Mouse (Mus musculus) CH12.LX (cell line): ENCODE measurements around the gene Spg11. TPM values are rescaled to one million over a fixed set of nuclear protein-coding genes. Genes with fewer than 3 reads are reported as not detected.

Experiments used
- DNase-seq: peaks from one replicate; pipeline ENCODE4 v3.0.0-alpha.2; 2013; ENCODE audit errors: extremely low read depth
- H3K27ac ChIP-seq: 2 replicates; pipeline ENCODE4 v1.5.1; 2012; ENCODE audit warnings: low read depth, mild to moderate bottlenecking, control low read depth, moderate library complexity; ENCODE audit not compliant: insufficient read depth
- H3K27me3 ChIP-seq: replicated peaks from 2 replicates; pipeline ENCODE3; 2012; ENCODE audit warnings: inconsistent platforms
- H3K36me3 ChIP-seq, 2 experiments: replicated peaks in 1 of 2; 2 replicates each; pipeline versions ENCODE3 to v1.6.1; 2012; ENCODE audit warnings: inconsistent platforms in 1 of 2, low read length in 1 of 2, mild to moderate bottlenecking in 1 of 2, mixed read lengths in 1 of 2, moderate library complexity in 1 of 2; ENCODE audit not compliant: control insufficient read depth in 1 of 2, insufficient read depth in 1 of 2
- H3K4me1 ChIP-seq, 2 experiments: 2 replicates each; pipeline ENCODE4 v1.6.1; 2012; ENCODE audit warnings: inconsistent platforms in 1 of 2, moderate library complexity in 1 of 2; ENCODE audit not compliant: insufficient read depth in 2 of 2, control insufficient read depth in 1 of 2
- H3K4me2 ChIP-seq: 2 replicates; pipeline ENCODE4 v1.6.1; 2012; ENCODE audit warnings: low read depth, mild to moderate bottlenecking, control low read depth; ENCODE audit not compliant: poor library complexity, insufficient read depth, severe bottlenecking
- H3K4me3 ChIP-seq, 3 experiments: fragments of 150-350 bp in 1 of 3; sonication (generic) in 1 of 3; replicated peaks in 1 of 3; 2 replicates each; pipeline versions ENCODE3 to v1.5.1; 2011 to 2012; ENCODE audit warnings: low read depth in 2 of 3, low read length in 2 of 3, mild to moderate bottlenecking in 2 of 3, moderate library complexity in 2 of 3, control low read depth in 1 of 3, improper control_type of control experiment in 1 of 3, inconsistent platforms in 1 of 3, mixed read lengths in 1 of 3; ENCODE audit not compliant: poor library complexity in 1 of 3
- H3K79me2 ChIP-seq: replicated peaks from 2 replicates; pipeline ENCODE4 v1.6.1; 2012; ENCODE audit warnings: mild to moderate bottlenecking, moderate library complexity; ENCODE audit not compliant: control insufficient read depth, poor library complexity, insufficient read depth, severe bottlenecking; ENCODE audit errors: extremely low read depth
- H3K9ac ChIP-seq: 2 replicates; pipeline ENCODE4 v1.6.1; 2012; ENCODE audit warnings: low read depth, mild to moderate bottlenecking, control low read depth, moderate library complexity; ENCODE audit not compliant: insufficient read depth
- H3K9me3 ChIP-seq: replicated peaks from 2 replicates; pipeline ENCODE3; 2012; ENCODE audit warnings: low read length, inconsistent platforms, mixed read lengths
- E2F4 ChIP-seq: IDR thresholded peaks from 2 replicates; pipeline ENCODE4 v1.6.1; 2011; ENCODE audit warnings: low read depth, low read length, improper control_type of control experiment; ENCODE audit not compliant: insufficient replicate concordance
- GABPA ChIP-seq: IDR thresholded peaks from 2 replicates; pipeline ENCODE4 v1.6.1; 2012; ENCODE audit warnings: low read depth, low read length, improper control_type of control experiment, inconsistent platforms; ENCODE audit not compliant: insufficient replicate concordance
- HCFC1 ChIP-seq: IDR thresholded peaks from 2 replicates; pipeline ENCODE4 v1.6.1; 2012; ENCODE audit warnings: low read depth, mild to moderate bottlenecking, inconsistent platforms, low read length, improper control_type of control experiment
- IRF4 ChIP-seq: IDR thresholded peaks from 2 replicates; pipeline ENCODE4 v1.6.1; 2014; ENCODE audit warnings: low read depth, mild to moderate bottlenecking, inconsistent platforms, low read length, improper control_type of control experiment
- JUND ChIP-seq: conservative IDR thresholded peaks from 2 replicates; pipeline ENCODE4 v1.6.1; 2011; ENCODE audit warnings: low read depth, low read length, improper control_type of control experiment
- KAT2A ChIP-seq: IDR thresholded peaks from 2 replicates; pipeline ENCODE4 v1.6.1; 2012; ENCODE audit warnings: low read length, improper control_type of control experiment, inconsistent platforms; ENCODE audit not compliant: insufficient replicate concordance
- MAFK ChIP-seq: IDR thresholded peaks from 2 replicates; pipeline ENCODE4 v1.6.1; 2011; ENCODE audit warnings: low read length, improper control_type of control experiment; ENCODE audit not compliant: insufficient replicate concordance
- MYC ChIP-seq: IDR thresholded peaks from 2 replicates; pipeline ENCODE4 v1.6.1; 2011; ENCODE audit warnings: low read depth, mild to moderate bottlenecking, improper control_type of control experiment, low read length
- NELFE ChIP-seq: IDR thresholded peaks from 2 replicates; pipeline ENCODE4 v1.6.1; 2011; ENCODE audit warnings: low read depth, low read length, improper control_type of control experiment
- PAX5 ChIP-seq: IDR thresholded peaks from 2 replicates; pipeline ENCODE4 v1.6.1; 2012; ENCODE audit warnings: low read length, inconsistent platforms, mixed read lengths
- SMC3 ChIP-seq: IDR thresholded peaks from 2 replicates; pipeline ENCODE4 v1.6.1; 2011; ENCODE audit warnings: low read depth, low read length, improper control_type of control experiment
- TBP ChIP-seq: conservative IDR thresholded peaks from 2 replicates; pipeline ENCODE4 v1.6.1; 2011; ENCODE audit warnings: low read depth, low read length, improper control_type of control experiment
- UBTF ChIP-seq: IDR thresholded peaks from 2 replicates; pipeline ENCODE4 v1.6.1; 2012; ENCODE audit warnings: low read depth, mild to moderate bottlenecking, inconsistent platforms, low read length, improper control_type of control experiment, moderate library complexity
- ZC3H11A ChIP-seq: IDR thresholded peaks from 2 replicates; pipeline ENCODE4 v1.6.1; 2012; ENCODE audit warnings: low read depth, mild to moderate bottlenecking, inconsistent platforms, low read length, improper control_type of control experiment
- ZNF384 ChIP-seq: IDR thresholded peaks from 2 replicates; pipeline ENCODE4 v1.6.1; 2012; ENCODE audit warnings: low read depth, low read length, improper control_type of control experiment, inconsistent platforms
- dilution Hi-C: fragments of 300-500 bp; cut with MboI; formaldehyde crosslinking; loops from 2 replicates; pipeline ENCODE4 v1.14.3; 2020; ENCODE audit warnings: low sequenced_read_pairs; ENCODE audit not compliant: extremely low pct_unique_long_range_greater_than_20kb, extremely low pct_ligation_motif_present
- in situ Hi-C: fragments of 300-500 bp; cut with MboI; formaldehyde crosslinking; loops from 3 replicates; pipeline ENCODE4 v1.14.3; 2019; ENCODE audit warnings: low sequenced_read_pairs, low pct_ligation_motif_present, low pct_unique_long_range_greater_than_20kb, mixed read lengths
- polyA plus RNA-seq: library from polyadenylated mRNA; unstranded; fragments of >175 nt; gene quantifications from 2 replicates; pipeline ENCODE4 v1.2.1, GENCODE M21; 2012; ENCODE audit warnings: low read depth; ENCODE audit not compliant: insufficient read length
- total RNA-seq, 2 experiments: library from RNA; depleted of rRNA; stranded (reverse); fragments of 300-350 nt in 1 of 2; fragments of >200 nt in 1 of 2; gene quantifications; 2 replicates each; pipeline ENCODE4 v1.2.3; 2012 to 2014

Spg11 gene
- total and polyA plus RNA-seq, 3 experiments: 7.5 to 11.4 (median 10.7) TPM

GRCm38 (mm10) chr2:122093844-122094243 lies 24.3 kb downstream of the Spg11 start:
- H3K36me3 ChIP-seq: peaks cover 56 to 88% of the 10 kb centered on the region in 2 experiments
- dilution Hi-C loops: no loop called here
- no peaks in the 10 kb centered on the region for H3K4me1 ChIP-seq

DNA sequence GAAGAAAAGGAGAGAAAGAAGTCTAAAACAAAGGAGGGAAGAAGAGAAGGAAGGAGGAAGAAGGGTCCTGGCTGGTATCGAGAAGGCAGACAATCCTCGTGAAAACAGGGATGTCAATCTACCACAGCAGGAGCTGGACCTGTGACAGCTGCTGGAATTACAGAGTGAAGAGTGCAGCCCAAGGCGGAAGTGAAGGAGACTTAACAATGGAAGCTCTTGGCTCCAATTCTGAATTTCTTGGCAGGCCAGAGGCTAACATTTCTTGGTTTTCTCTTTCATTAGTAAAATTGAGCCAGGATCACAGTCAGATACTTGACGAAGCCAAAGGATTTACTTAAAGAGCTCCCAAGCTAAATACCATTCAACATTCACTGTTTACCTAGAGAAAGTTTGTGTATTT lies 31.7 kb downstream of the Spg11 start:
- no peak overlapping the region for H3K9ac ChIP-seq
- no peaks in the 10 kb centered on the region for H3K27me3 ChIP-seq
- no peak for TF ChIP-seq HCFC1
- no peak for TF ChIP-seq SMC3
- no peak for TF ChIP-seq MAFK
- no peak for TF ChIP-seq NELFE
- dilution Hi-C loops (no loop called here), in situ Hi-C loops (no loop called here)
- DNase-seq: no peak
- H3K4me3 ChIP-seq: no peak overlapping the region
- no peaks in the 10 kb centered on the region for H3K9me3 ChIP-seq
- H3K79me2 ChIP-seq: no peaks in the 10 kb centered on the region
- H3K27ac ChIP-seq: no peak overlapping the region
- H3K36me3 ChIP-seq: peaks cover 44 to 86% of the 10 kb centered on the region in 2 experiments
- no peak overlapping the region for H3K4me2 ChIP-seq
- no peaks in the 10 kb centered on the region for H3K4me1 ChIP-seq

More at GRCm38 (mm10) chr2:122093844-122094243, 24.3 kb downstream of the Spg11 start:
- Histone ChIP-seq H3K9ac (no peak overlapping the region), H3K4me3 (no peak overlapping the region), H3K4me2 (no peak overlapping the region), H3K27ac (no peak overlapping the region), H3K9me3 (no peaks in the 10 kb centered on the region), H3K27me3 (no peaks in the 10 kb centered on the region), H3K79me2 (no peaks in the 10 kb centered on the region)
- in situ Hi-C loops: no loop called here
- no peak for DNase-seq
- no peak for TF ChIP-seq TBP
- TF ChIP-seq PAX5: no peak
- no peak for TF ChIP-seq IRF4
- no peak for TF ChIP-seq UBTF

GRCm38 (mm10) chr2:122081728-122082456 lies 36.3 kb downstream of the Spg11 start:
- Histone ChIP-seq H3K4me2 (no peak overlapping the region), H3K9ac (no peak overlapping the region), H3K27ac (no peak overlapping the region), H3K79me2 (no peaks in the 10 kb centered on the region), H3K9me3 (no peaks in the 10 kb centered on the region), H3K36me3 (peaks cover 56 to 86% of the 10 kb centered on the region in 2 experiments), H3K27me3 (no peaks in the 10 kb centered on the region), H3K4me1 (no peaks in the 10 kb centered on the region), H3K4me3 (no peak overlapping the region)
- dilution Hi-C loops: no loop called here
- DNase-seq: no peak
- TF ChIP-seq E2F4 (no peak), ZNF384 (no peak), ZC3H11A (no peak), KAT2A (no peak), JUND (no peak), TBP (no peak), GABPA (no peak), MYC (no peak)
- in situ Hi-C loops: no loop called here
